Mouse (Mus musculus) brain, embryonic 18.5 days (tissue): ENCODE measurements at regions not wholly inside any gene's neighbourhood (a gene's known extent, or its start where the extent isn't known, plus 50 kb on each side); places are given as distances from the start of the nearest gene placed in this dataset.

Experiments used
- DNase-seq: peaks from one replicate; pipeline ENCODE4 v3.0.0-alpha.2; 2012; ENCODE audit warnings: low read depth, low spot score

GRCm38 (mm10) chr5:125843259-125843658, 311.7 kb downstream of the Tmem132b start:
- no peak for DNase-seq

DNA sequence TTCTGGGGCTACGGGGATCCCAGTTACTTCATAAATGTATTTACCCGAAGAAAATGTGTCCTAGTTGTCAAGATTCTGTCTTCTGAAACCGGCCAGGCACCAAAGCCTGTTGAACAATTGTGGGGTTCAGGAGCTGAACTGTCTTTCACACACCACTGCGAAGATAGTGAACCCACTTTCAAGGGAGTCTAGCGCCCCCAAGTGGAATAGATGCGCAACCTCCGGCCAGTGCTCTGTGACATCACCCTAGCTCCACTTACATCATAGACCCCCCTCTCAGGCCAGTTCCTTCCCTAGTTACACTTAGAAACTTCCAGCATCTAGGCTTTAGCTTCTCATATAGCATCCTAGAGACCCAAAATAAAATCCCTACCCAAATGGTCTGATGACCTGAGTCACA, 318.1 kb downstream of the Tmem132b start:
- DNase-seq = no peak

DNA sequence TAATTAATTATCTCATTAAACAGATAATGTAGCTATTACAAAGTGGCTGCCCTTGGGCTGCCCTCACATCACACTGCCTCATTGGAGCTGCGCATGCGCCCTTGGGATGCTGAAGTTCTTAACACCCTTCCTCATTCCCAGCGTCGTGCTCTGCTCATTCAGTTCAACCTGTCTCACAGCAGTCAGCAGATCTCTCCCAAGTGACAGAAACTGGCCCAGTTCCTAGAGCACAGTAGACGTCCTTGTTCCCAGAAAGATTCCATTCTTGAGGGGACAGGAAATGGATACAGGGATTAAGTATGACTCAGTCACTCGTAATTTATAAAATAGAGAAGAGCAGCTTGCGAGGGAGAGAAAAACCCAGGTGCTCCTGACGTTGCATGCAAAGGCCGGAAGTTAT, 344.7 kb downstream of the Tmem132b start:
- no peak for DNase-seq

- no peak for DNase-seq
Measured at GRCm38 (mm10) chr5:125888840-125889239, 357.3 kb downstream of the Tmem132b start.

DNA sequence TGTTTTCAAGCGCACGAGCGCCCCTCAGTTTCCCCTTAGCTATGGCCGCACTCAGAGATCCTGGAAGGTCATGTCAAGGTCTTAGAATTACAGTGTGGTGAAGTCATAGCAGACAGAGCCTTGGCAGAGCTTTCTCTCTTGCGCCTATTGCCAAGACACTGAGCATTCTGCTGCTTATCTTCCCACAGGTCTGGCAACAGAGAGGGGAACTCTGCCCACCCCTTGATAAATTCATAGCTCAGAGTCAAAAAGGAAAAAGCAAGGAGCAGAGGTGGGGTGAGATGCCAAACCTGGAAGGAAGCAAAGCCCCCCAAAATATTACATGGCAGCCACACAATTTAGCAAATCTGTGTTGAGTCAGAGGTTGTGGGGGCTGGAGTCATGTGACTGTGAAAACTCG, 362.3 kb downstream of the Tmem132b start:
- no peak for DNase-seq

DNA sequence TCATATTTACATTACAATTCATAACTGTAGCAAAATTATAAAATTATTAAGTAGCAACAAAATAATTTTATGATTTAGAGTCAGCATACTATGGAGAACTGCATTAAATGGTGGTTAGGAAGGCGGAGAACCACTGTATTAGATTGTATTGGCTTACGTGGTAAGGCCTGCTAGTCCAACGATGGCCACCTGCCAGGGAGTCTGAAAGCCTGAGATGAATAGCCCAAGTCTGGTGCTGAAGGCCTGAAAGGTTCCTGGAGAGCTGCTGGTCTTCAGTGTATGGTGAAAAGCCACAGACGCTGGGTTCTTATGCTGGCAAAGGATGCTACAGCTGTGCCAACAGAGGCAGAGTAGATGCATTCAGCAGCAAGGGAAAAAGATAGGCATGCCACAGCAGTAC, 370.5 kb downstream of the Tmem132b start:
- no peak for DNase-seq

- no peak for DNase-seq
Measured at GRCm38 (mm10) chr5:125904426-125904825, 372.9 kb downstream of the Tmem132b start.

- DNase-seq = no peak
Measured at GRCm38 (mm10) chr5:125907332-125907731, 375.8 kb downstream of the Tmem132b start.

GRCm38 (mm10) chr5:125907909-125908308, 376.3 kb downstream of the Tmem132b start:
- no peak for DNase-seq

GRCm38 (mm10) chr5:125915857-125916256, 384.3 kb downstream of the Tmem132b start:
- DNase-seq = no peak

DNA sequence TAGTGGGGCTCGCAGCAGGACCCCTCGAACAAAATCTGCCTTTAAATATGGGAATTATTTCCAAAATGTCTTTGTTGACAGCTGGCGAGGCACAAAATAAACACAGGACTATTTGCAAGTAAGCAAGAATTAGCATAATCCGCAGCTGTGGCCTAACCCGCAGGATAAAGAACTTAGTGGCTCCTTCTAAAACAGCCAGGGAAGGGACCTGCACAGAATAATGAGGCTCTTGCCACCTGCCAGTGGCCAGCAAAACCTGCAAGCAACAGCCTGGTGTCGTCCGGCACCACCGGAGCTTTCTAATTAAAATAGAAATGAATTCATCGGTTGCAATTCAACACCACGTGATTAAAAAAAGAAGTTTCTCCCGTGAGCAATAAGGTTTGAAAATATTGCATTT, 389.4 kb downstream of the Tmem132b start:
- no peak for DNase-seq

GRCm38 (mm10) chr5:125925856-125926497, 394.4 kb downstream of the Tmem132b start:
- no peak for DNase-seq

DNA sequence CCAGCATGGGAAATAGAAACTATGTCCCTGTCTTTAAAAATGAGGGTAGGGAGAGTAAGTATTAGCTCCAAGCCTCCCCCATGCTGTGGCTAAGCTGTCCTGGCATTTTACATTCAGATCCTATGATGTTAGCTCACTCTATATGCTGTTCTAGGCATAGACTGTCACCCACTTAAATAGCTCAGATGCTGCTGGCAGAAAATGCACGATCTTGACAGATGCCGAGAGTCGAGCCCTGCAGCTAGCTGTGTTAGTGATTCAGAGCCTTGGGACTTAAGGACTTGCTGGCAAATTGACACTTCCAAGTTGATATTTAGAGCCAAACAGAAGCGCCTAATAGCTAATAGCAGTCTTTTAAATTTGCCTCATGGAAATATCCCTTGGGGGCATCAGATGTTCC, 399.9 kb downstream of the Tmem132b start:
- no peak for DNase-seq

- DNase-seq = no peak
Measured at GRCm38 (mm10) chr5:125939416-125939815, 407.8 kb downstream of the Tmem132b start.

DNA sequence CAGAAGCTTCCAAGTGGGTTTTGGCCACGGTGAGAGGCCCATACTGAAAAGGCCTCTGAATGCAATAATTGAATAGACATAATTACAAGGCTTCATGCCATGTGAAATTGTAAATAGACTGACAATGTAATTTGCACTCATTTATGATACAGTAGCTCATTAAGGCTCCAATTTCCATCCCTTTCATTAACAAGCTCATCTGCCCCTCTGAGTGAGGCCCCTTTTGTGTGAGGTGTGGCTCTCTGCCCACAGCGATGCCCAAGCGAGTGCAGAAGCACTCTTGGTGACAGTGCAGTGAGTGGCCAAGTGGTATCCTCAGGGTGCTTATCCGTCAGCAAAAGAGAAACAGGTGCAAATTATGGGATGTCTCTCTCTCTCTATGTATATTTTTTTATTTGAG, 415.2 kb downstream of the Tmem132b start:
- no peak for DNase-seq

DNA sequence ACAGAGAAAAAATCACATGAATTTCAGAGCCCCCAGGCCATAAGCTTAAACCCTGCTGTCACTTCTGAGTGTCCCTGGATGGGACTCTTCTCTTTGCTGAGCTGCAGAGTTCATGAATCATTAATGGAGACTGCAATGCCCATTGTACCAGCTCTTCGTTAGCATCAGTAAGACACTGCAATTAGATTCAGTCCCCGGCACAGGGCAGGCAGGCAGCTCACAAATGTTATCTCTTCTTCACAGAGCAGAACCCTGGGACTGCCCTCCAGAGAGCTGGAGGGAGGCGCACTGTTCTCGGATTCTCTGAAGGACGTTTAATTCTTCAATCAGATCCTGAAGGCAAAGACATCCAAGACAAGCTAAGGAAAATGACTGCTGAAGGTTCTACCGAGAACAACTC, 420.1 kb downstream of the Tmem132b start:
- DNase-seq = no peak

GRCm38 (mm10) chr5:125964039-125964438, 432.5 kb downstream of the Tmem132b start:
- DNase-seq = no peak

DNA sequence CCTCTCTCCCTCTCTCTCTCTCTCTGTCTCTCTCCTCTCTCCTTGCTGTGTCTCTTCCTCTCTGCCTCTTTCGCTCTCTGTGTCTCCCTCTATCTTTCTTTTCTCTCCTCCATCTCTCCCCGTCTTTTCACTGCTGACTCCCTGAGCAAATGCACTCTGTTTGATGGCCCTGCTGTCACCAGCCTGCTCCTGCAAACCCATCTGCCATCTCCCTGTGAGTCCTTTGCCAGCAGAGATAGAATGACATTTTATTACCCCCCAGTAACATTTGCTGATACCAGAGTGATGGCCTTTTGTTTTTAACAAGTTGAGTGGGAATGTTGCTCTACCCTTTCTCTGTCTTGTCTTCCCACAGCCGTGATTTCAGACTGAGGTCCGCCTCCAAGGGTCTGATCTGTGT, 436.6 kb downstream of the Tmem132b start:
- DNase-seq = no peak

DNA sequence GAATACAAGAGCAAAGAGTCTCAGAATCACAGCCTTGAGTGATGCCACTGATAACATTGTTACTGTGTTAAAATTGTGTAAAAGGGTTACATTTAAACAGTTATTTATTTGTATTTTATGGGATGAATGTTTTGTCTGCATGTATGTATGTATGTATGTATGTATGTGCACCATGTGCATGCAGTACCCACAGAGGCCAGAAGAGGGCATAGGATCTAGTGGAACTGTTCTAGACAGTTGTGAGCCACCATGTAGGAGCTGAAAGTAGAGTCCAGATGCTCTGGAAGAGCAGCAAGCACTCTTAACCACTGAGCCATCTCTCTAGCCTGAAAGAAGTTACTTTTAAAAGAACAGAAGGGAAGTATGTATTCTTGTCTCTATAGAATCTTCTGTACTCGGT, 442.5 kb downstream of the Tmem132b start:
- no peak for DNase-seq

DNA sequence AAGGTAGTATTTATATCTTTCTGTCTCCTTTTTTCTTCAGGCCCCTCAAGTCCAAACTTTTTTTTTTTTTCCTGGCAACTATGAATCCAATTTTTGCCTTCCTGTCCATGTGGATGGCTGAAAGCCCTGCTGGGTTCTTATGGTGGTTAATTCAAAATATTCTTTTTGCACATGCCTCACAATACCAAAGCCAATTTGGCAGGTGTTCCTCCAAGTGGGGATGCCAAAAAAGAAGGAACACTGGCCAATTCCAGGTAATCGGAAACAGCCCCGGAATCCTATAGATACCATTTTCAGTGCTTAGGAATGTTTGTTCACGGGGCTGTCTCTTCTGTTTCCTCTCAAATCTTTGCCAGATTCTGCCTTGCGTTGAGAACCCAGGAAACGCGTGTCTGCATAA, 448.2 kb downstream of the Tmem132b start:
- DNase-seq = no peak

GRCm38 (mm10) chr5:125985356-125985755, 453.8 kb downstream of the Tmem132b start:
- no peak for DNase-seq

GRCm38 (mm10) chr5:125997173-125997572, 465.6 kb downstream of the Tmem132b start:
- no peak for DNase-seq

DNA sequence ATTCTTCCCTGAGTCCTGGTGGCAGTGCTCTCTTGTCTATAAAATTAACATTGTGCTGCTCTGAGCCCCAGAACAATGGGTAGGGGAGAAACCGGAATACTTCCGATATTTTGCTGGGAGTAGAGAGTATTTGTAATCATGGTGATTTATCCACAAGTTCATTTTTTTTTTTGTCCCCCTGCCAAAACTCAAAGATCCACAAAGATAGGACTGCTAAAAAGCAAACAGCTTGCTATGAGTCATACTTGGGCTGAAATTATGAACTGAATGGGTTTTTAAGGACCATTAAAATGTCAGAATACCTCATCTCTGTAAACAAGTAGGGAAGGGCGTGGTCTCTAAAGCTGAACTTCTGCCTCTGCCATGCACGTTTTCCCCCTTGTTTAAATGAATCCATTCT, 476.3 kb downstream of the Tmem132b start:
- no peak for DNase-seq

DNA sequence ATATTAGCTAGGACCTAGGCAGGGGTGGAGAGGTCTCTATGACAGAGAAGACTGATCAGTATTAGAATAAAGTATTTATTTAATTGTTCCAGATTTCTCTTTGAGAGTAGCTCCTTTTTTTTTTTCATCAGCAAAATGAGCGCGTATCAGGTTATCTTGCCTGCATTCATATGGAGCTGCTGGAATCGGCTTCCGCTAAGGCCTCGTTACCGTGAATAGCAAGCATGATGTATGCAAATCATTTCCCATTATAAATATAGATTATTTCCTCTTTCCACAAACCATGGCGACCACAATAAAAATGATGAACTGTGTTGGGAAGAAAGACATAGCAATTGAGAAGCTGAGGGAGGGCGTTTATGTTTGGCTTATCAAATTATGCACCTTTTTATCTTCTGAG, 476.7 kb downstream of the Tmem132b start:
- no peak for DNase-seq
